Mouse (Mus musculus): ENCODE measurements at regions not wholly inside any gene's neighbourhood (a gene's known extent, or its start where the extent isn't known, plus 50 kb on each side); places are given as distances from the start of the nearest gene placed in this dataset.

- Histone ChIP-seq H3K27ac (ENCODE audit: low read depth, low read length) (no peak overlapping the region), H3K4me2 (replicated peaks; ENCODE audit: low read depth, low read length) (no peak overlapping the region), H3K4me1 (replicated peaks; ENCODE audit: control insufficient read depth, insufficient read depth, low read length) (no peaks in the 10 kb centered on the region), H3K9me3 (ENCODE audit: control insufficient read depth, low read length) (no peaks in the 10 kb centered on the region), H3K9ac (ENCODE audit: low read depth, low read length) (no peak overlapping the region), H3K27me3 (ENCODE audit: control insufficient read depth, insufficient read depth, low read length) (no peaks in the 10 kb centered on the region), H3K36me3 (ENCODE audit: control insufficient read depth, insufficient read depth, low read length) (no peaks in the 10 kb centered on the region), H3K4me3 (ENCODE audit: low read depth, low read length) (no peak overlapping the region)
- peak; percentile 25 for DNase-seq (ENCODE audit: low spot score)
- ATAC-seq (ENCODE audit: low FRiP score) = no peak
- WGBS = 58% methylated on average over 15 of the region's 15 CpGs
Observed at GRCm38 (mm10) chr3:148336091-148336511, 654.3 kb downstream of the Adgrl2 start.

GRCm38 (mm10) chr3:148335654-148336053 is 654.7 kb downstream of the Adgrl2 start:
- WGBS = 80% methylated on average over 7 of the region's 7 CpGs
- Histone ChIP-seq H3K4me1 (replicated peaks; ENCODE audit: control insufficient read depth, insufficient read depth, low read length) (no peaks in the 10 kb centered on the region), H3K4me2 (replicated peaks; ENCODE audit: low read depth, low read length) (no peak overlapping the region), H3K9me3 (ENCODE audit: control insufficient read depth, low read length) (no peaks in the 10 kb centered on the region), H3K27me3 (ENCODE audit: control insufficient read depth, insufficient read depth, low read length) (no peaks in the 10 kb centered on the region), H3K9ac (ENCODE audit: low read depth, low read length) (no peak overlapping the region), H3K36me3 (ENCODE audit: control insufficient read depth, insufficient read depth, low read length) (no peaks in the 10 kb centered on the region), H3K4me3 (ENCODE audit: low read depth, low read length) (no peak overlapping the region), H3K27ac (ENCODE audit: low read depth, low read length) (no peak overlapping the region)
- no peak for ATAC-seq (ENCODE audit: low FRiP score)
- peak; percentile 6 for DNase-seq (ENCODE audit: low spot score)

- Histone ChIP-seq H3K4me2 (replicated peaks; ENCODE audit: low read depth, low read length) (no peak overlapping the region), H3K9me3 (ENCODE audit: control insufficient read depth, low read length) (no peaks in the 10 kb centered on the region), H3K4me1 (replicated peaks; ENCODE audit: control insufficient read depth, insufficient read depth, low read length) (no peaks in the 10 kb centered on the region), H3K27me3 (ENCODE audit: control insufficient read depth, insufficient read depth, low read length) (no peaks in the 10 kb centered on the region), H3K9ac (ENCODE audit: low read depth, low read length) (no peak overlapping the region), H3K27ac (ENCODE audit: low read depth, low read length) (no peak overlapping the region), H3K36me3 (ENCODE audit: control insufficient read depth, insufficient read depth, low read length) (no peaks in the 10 kb centered on the region), H3K4me3 (ENCODE audit: low read depth, low read length) (no peak overlapping the region)
- ATAC-seq (ENCODE audit: low FRiP score) (no peak), DNase-seq (ENCODE audit: low spot score) (no peak)
- WGBS = 91% methylated on average over 2 of the region's 2 CpGs
Observed at GRCm38 (mm10) chr3:148324911-148325621, 665.3 kb downstream of the Adgrl2 start.

- no peak overlapping the region for H3K27ac ChIP-seq (ENCODE audit: low read depth, low read length)
- H3K4me2 ChIP-seq (replicated peaks; ENCODE audit: low read depth, low read length) = no peak overlapping the region
- ATAC-seq (ENCODE audit: low FRiP score) = no peak
- WGBS = 90% methylated on average over 3 of the region's 3 CpGs
- no peaks in the 10 kb centered on the region for H3K27me3 ChIP-seq (ENCODE audit: control insufficient read depth, insufficient read depth, low read length)
- no peak for DNase-seq (ENCODE audit: low spot score)
- H3K9ac ChIP-seq (ENCODE audit: low read depth, low read length) = no peak overlapping the region
- H3K4me3 ChIP-seq (ENCODE audit: low read depth, low read length) = no peak overlapping the region
- H3K36me3 ChIP-seq (ENCODE audit: control insufficient read depth, insufficient read depth, low read length) = no peaks in the 10 kb centered on the region
- H3K9me3 ChIP-seq (ENCODE audit: control insufficient read depth, low read length) = no peaks in the 10 kb centered on the region
- H3K4me1 ChIP-seq (replicated peaks; ENCODE audit: control insufficient read depth, insufficient read depth, low read length) = no peaks in the 10 kb centered on the region
Observed at GRCm38 (mm10) chr3:148321894-148322293, 668.5 kb downstream of the Adgrl2 start.

DNA sequence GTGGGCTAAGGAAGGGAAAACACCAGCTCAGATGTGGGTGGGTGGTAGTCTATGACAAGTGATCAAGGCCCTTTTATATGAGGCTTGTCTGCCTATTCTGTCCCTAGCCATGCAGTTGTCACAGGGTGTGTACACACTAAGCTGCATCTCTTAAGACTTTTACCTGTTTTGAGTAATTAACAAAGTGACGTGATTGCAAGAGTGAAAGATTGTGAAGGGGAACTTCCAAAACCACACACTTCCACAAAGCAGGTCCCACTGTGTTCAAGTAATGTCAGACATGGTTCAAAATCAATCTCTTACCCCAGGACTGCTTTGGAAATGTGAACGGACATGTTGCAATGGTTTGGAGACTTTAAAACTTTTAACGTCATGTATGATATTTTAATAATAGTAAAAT is 674.2 kb downstream of the Adgrl2 start:
- H3K4me1 ChIP-seq (replicated peaks; ENCODE audit: control insufficient read depth, insufficient read depth, low read length) = no peaks in the 10 kb centered on the region
- H3K27me3 ChIP-seq (ENCODE audit: control insufficient read depth, insufficient read depth, low read length) = no peaks in the 10 kb centered on the region
- H3K9ac ChIP-seq (ENCODE audit: low read depth, low read length) = no peak overlapping the region
- no peak overlapping the region for H3K27ac ChIP-seq (ENCODE audit: low read depth, low read length)
- WGBS = 94% methylated on average over 3 of the region's 3 CpGs
- H3K4me2 ChIP-seq (replicated peaks; ENCODE audit: low read depth, low read length) = no peak overlapping the region
- no peaks in the 10 kb centered on the region for H3K36me3 ChIP-seq (ENCODE audit: control insufficient read depth, insufficient read depth, low read length)
- no peaks in the 10 kb centered on the region for H3K9me3 ChIP-seq (ENCODE audit: control insufficient read depth, low read length)
- no peak overlapping the region for H3K4me3 ChIP-seq (ENCODE audit: low read depth, low read length)
- DNase-seq (ENCODE audit: low spot score) = no peak
- ATAC-seq (ENCODE audit: low FRiP score) = no peak

- DNase-seq (ENCODE audit: low spot score) (no peak), ATAC-seq (ENCODE audit: low FRiP score) (no peak)
- no peak overlapping the region for H3K27ac ChIP-seq (ENCODE audit: low read depth, low read length)
- H3K27me3 ChIP-seq (ENCODE audit: control insufficient read depth, insufficient read depth, low read length) = no peaks in the 10 kb centered on the region
- H3K9me3 ChIP-seq (ENCODE audit: control insufficient read depth, low read length) = no peaks in the 10 kb centered on the region
- no peaks in the 10 kb centered on the region for H3K36me3 ChIP-seq (ENCODE audit: control insufficient read depth, insufficient read depth, low read length)
- no peaks in the 10 kb centered on the region for H3K4me1 ChIP-seq (replicated peaks; ENCODE audit: control insufficient read depth, insufficient read depth, low read length)
- H3K4me2 ChIP-seq (replicated peaks; ENCODE audit: low read depth, low read length) = no peak overlapping the region
- no peak overlapping the region for H3K9ac ChIP-seq (ENCODE audit: low read depth, low read length)
- no peak overlapping the region for H3K4me3 ChIP-seq (ENCODE audit: low read depth, low read length)
- WGBS = 97% methylated on average over 1 of the region's 1 CpGs
Observed at GRCm38 (mm10) chr3:148315286-148315685, 675.1 kb downstream of the Adgrl2 start.

GRCm38 (mm10) chr3:148295515-148295914 is 694.8 kb downstream of the Adgrl2 start:
- Histone ChIP-seq H3K36me3 (ENCODE audit: control insufficient read depth, insufficient read depth, low read length) (no peaks in the 10 kb centered on the region), H3K9ac (ENCODE audit: low read depth, low read length) (no peak overlapping the region), H3K9me3 (ENCODE audit: control insufficient read depth, low read length) (no peaks in the 10 kb centered on the region), H3K27ac (ENCODE audit: low read depth, low read length) (no peak overlapping the region), H3K4me2 (replicated peaks; ENCODE audit: low read depth, low read length) (no peak overlapping the region), H3K4me1 (replicated peaks; ENCODE audit: control insufficient read depth, insufficient read depth, low read length) (no peaks in the 10 kb centered on the region), H3K27me3 (ENCODE audit: control insufficient read depth, insufficient read depth, low read length) (no peaks in the 10 kb centered on the region), H3K4me3 (ENCODE audit: low read depth, low read length) (no peak overlapping the region)
- ATAC-seq (ENCODE audit: low FRiP score) (no peak), DNase-seq (ENCODE audit: low spot score) (no peak)
- WGBS = 96% methylated on average over 5 of the region's 5 CpGs

DNA sequence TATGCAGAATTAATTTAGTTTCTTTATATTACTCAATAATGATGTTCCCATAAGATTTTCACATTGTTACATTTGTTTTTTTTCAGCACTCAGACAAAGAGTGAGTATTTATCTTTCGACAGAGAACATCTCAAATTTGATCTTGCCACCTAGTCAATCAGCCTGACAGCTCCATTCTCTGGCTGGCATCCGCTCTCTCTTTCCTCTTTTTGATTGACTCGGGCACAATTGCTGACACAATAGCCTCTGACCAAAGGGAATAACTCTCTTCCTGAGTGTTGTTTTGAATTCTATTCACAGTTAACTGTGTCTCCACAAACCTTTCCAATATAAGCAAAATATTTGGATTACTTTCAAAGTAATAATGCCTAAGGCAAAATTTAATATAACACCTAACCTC is 711.4 kb downstream of the Adgrl2 start:
- DNase-seq (ENCODE audit: low spot score) = peak; percentile 14
- H3K9ac ChIP-seq (ENCODE audit: low read depth, low read length) = no peak overlapping the region
- no peaks in the 10 kb centered on the region for H3K4me1 ChIP-seq (replicated peaks; ENCODE audit: control insufficient read depth, insufficient read depth, low read length)
- no peaks in the 10 kb centered on the region for H3K36me3 ChIP-seq (ENCODE audit: control insufficient read depth, insufficient read depth, low read length)
- H3K9me3 ChIP-seq (ENCODE audit: control insufficient read depth, low read length) = no peaks in the 10 kb centered on the region
- H3K27me3 ChIP-seq (ENCODE audit: control insufficient read depth, insufficient read depth, low read length) = no peaks in the 10 kb centered on the region
- H3K4me2 ChIP-seq (replicated peaks; ENCODE audit: low read depth, low read length) = no peak overlapping the region
- ATAC-seq (ENCODE audit: low FRiP score) = no peak
- no peak overlapping the region for H3K4me3 ChIP-seq (ENCODE audit: low read depth, low read length)
- H3K27ac ChIP-seq (ENCODE audit: low read depth, low read length) = no peak overlapping the region
- 28% methylated on average over 3 of the region's 3 CpGs for WGBS

DNA sequence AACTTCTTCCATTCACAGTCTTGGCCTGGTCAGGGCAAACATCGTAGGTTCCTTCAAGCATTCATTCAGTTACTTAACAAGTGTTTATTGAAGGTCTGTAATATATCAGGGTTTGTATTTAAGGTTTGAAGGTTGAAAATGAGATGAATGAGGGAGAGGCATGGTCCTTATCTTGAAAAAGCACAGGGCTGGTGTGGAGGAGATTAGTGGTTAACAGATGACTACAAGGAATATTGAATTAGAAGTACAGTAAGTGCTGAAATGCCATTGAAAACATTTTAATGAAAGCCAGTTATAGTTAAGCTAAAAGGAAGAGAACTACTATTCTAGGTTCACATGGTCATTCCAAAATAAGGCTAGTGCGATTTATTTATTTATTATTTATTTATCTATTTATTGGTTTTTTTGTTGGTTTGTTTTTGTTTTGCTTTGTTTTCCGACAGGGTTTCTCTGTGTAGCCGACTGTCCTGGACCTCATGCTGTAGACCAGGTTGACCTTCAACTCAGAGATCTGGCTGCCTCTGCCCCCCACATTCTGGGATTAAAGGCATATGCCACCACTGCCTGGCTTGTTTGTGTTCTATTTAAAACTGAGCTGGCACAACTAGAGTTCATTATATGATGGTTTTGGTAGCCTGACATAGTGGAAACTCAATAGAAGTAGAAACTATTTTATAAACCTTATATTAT is 718.1 kb downstream of the Adgrl2 start:
- no peak overlapping the region for H3K9ac ChIP-seq (ENCODE audit: low read depth, low read length)
- H3K9me3 ChIP-seq (ENCODE audit: control insufficient read depth, low read length) = no peaks in the 10 kb centered on the region
- H3K4me2 ChIP-seq (replicated peaks; ENCODE audit: low read depth, low read length) = no peak overlapping the region
- ATAC-seq (ENCODE audit: low FRiP score) (no peak), DNase-seq (ENCODE audit: low spot score) (no peak)
- WGBS = 82% methylated on average over 4 of the region's 4 CpGs
- H3K27me3 ChIP-seq (ENCODE audit: control insufficient read depth, insufficient read depth, low read length) = no peaks in the 10 kb centered on the region
- H3K36me3 ChIP-seq (ENCODE audit: control insufficient read depth, insufficient read depth, low read length) = no peaks in the 10 kb centered on the region
- no peak overlapping the region for H3K4me3 ChIP-seq (ENCODE audit: low read depth, low read length)
- no peak overlapping the region for H3K27ac ChIP-seq (ENCODE audit: low read depth, low read length)
- no peaks in the 10 kb centered on the region for H3K4me1 ChIP-seq (replicated peaks; ENCODE audit: control insufficient read depth, insufficient read depth, low read length)

All from hindbrain, embryonic 11.5 days (tissue).